Mouse (Mus musculus) megakaryocyte, embryonic 14.5 days (primary cell): ENCODE measurements around the gene Elovl2.

Experiments used
- FLI1 ChIP-seq: IDR thresholded peaks from 2 replicates; pipeline ENCODE4 v1.6.1; 2012; ENCODE audit warnings: low read length, inconsistent platforms, mixed read lengths
- GATA1 ChIP-seq: IDR thresholded peaks from 3 replicates; pipeline ENCODE4 v1.6.1; 2012; ENCODE audit warnings: mixed read lengths, low read length, inconsistent platforms, borderline replicate concordance

DNA sequence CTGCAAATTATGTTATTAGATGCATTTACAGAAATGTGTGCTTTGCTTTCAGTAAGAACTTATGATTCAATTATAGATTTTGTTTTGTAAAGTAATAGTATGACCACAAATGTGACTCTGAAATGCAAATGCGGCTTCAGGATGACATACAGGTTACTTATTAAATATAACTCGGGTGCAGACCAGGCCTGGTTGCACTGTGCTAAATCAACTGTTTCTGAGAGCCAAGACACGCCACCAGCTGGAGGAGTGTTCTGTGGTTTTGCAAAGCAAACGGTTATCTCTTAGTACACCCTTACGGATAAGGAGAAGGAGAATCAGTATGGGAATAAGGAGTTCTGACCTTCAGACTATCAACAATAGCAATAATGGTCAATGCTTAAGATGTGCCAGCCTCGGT is 4.5 kb downstream of the Elovl2 start:
- TF ChIP-seq GATA1 (no peak), FLI1 (no peak)
